Mouse (Mus musculus): ENCODE measurements around the gene Dync1li1. TPM values are rescaled to one million over a fixed set of nuclear protein-coding genes. Genes with fewer than 3 reads are reported as not detected.
"Not testable (repeated sequence)": the region's sequence is repeated elsewhere in the genome, so short reads cannot be mapped to it uniquely, and the experiment has no call there.

Dync1li1 gene
- polyA plus RNA-seq, 1 experiment from 2014 or later = 118 TPM

DNA sequence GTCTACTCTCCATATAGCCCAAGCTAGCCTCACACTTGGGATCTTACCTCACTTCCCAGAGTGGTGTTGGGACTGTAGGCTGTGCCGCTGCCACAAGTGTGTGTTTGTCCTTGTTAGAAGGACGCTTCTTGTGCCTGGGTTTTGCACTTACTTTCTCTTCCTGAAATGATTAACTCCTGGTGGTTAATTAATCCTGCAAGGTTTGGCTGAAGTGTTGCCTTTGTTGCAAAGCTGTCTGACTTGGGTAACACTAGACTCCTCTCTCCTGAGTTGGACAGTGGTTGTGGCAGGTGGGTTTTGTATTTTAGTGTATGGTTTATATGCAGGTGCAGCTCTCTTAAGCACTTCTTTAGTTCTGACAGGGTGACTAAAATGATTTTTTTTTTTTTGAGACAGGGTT is 12.4 kb downstream of the Dync1li1 start:
- no peaks in the 10 kb centered on the region for H3K9me3 ChIP-seq (replicated peaks; ENCODE audit: control insufficient read depth, low read length, poor library complexity, severe bottlenecking)
- H3K36me3 ChIP-seq (ENCODE audit: control insufficient read depth, insufficient read depth, low read length) = peaks cover 10% of the 10 kb centered on the region
- no peak overlapping the region for H3K27ac ChIP-seq (ENCODE audit: low read length)
- H3K4me2 ChIP-seq (ENCODE audit: low read length) = no peak overlapping the region
- no peaks in the 10 kb centered on the region for H3K4me1 ChIP-seq (ENCODE audit: control insufficient read depth, insufficient read depth, low read length)
- H3K4me3 ChIP-seq (ENCODE audit: low read depth, low read length) = no peak overlapping the region
- H3K27me3 ChIP-seq (ENCODE audit: control insufficient read depth, insufficient read depth, low read depth, low read length) = no peaks in the 10 kb centered on the region
- 95% methylated on average over 2 of the region's 2 CpGs for WGBS
- ATAC-seq = no peak
- H3K9ac ChIP-seq (ENCODE audit: low read depth, low read length) = no peak overlapping the region

DNA sequence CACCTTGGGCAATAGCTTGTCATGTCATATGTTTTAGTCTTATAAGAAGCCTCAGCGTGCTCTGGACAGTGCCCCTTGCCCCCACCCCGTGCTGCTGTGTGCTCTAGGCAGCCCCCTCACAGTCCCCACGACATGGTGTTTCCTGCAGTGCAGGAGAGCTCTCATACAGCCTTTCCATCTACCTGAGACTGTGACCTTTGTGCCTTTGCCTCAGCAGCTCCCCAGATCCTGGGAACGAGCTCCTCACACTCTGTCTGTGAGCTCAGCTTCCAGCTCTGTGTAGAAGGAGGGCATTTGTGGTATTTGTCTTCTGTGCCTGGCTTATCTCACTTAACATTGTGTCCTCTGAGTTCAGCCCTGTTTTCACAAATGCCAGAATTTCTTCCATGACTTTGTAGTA is 13.3 kb downstream of the Dync1li1 start:
- ATAC-seq = no peak
- no peaks in the 10 kb centered on the region for H3K27me3 ChIP-seq (ENCODE audit: control insufficient read depth, insufficient read depth, low read depth, low read length)
- WGBS = 90% methylated on average over 4 of the region's 4 CpGs
- H3K9ac ChIP-seq (ENCODE audit: low read depth, low read length) = no peak overlapping the region
- H3K4me2 ChIP-seq (ENCODE audit: low read length) = no peak overlapping the region
- peaks cover 16% of the 10 kb centered on the region for H3K36me3 ChIP-seq (ENCODE audit: control insufficient read depth, insufficient read depth, low read length)
- H3K9me3 ChIP-seq (replicated peaks; ENCODE audit: control insufficient read depth, low read length, poor library complexity, severe bottlenecking) = no peaks in the 10 kb centered on the region
- H3K27ac ChIP-seq (ENCODE audit: low read length) = no peak overlapping the region
- H3K4me1 ChIP-seq (ENCODE audit: control insufficient read depth, insufficient read depth, low read length) = no peaks in the 10 kb centered on the region
- no peak overlapping the region for H3K4me3 ChIP-seq (ENCODE audit: low read depth, low read length)

DNA sequence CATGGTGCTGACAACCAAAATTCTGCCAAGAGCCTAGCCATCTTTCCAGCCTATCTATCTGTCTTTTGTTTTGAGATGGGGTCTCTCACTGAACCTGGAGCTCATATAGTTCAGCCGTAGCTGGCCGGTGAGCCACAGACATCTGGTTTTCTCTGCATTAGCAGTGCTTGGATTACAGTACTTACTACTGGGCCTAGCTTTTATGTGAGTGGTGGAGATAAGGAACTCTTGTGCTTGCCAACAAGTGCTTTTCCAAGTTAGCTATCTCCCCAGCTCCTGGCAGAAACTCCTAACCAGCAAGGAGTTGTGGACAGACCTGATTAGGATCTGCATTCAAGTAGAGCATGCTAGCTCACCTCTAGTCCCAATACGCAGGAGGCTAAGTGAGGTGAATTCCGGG is 19.2 kb downstream of the Dync1li1 start:
- Histone ChIP-seq H3K27ac (ENCODE audit: low read length) (no peak overlapping the region), H3K4me3 (ENCODE audit: low read depth, low read length) (no peak overlapping the region), H3K9ac (ENCODE audit: low read depth, low read length) (no peak overlapping the region), H3K9me3 (replicated peaks; ENCODE audit: control insufficient read depth, low read length, poor library complexity, severe bottlenecking) (no peaks in the 10 kb centered on the region), H3K4me2 (ENCODE audit: low read length) (no peak overlapping the region), H3K27me3 (ENCODE audit: control insufficient read depth, insufficient read depth, low read depth, low read length) (no peaks in the 10 kb centered on the region), H3K36me3 (ENCODE audit: control insufficient read depth, insufficient read depth, low read length) (peaks cover 24% of the 10 kb centered on the region), H3K4me1 (ENCODE audit: control insufficient read depth, insufficient read depth, low read length) (no peaks in the 10 kb centered on the region)
- WGBS = 97% methylated on average over 4 of the region's 4 CpGs
- ATAC-seq = no peak

DNA sequence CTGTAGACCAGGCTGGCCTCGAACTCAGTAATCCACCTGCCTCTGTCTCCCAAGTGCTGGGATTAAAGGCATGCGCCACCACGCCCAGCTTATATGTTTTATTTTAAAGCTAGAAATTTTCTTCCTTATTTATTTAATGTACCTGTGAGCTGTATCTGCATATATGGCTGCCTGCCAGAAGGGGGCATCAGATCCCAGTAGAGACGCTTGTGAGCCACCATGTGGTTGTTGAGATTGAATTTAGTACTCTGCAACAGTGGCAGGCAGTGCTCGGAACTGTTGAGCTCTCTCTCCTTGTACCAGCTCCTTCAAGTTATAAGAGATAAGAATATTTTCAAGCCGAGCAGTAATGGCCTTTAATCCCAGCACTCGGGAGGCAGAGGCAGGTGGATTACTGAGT is 21.8 kb downstream of the Dync1li1 start:
- no peaks in the 10 kb centered on the region for H3K9me3 ChIP-seq (replicated peaks; ENCODE audit: control insufficient read depth, low read length, poor library complexity, severe bottlenecking)
- H3K4me1 ChIP-seq (ENCODE audit: control insufficient read depth, insufficient read depth, low read length) = no peaks in the 10 kb centered on the region
- no peak for ATAC-seq
- no peak overlapping the region for H3K27ac ChIP-seq (ENCODE audit: low read length)
- H3K36me3 ChIP-seq (ENCODE audit: control insufficient read depth, insufficient read depth, low read length) = peaks cover 35% of the 10 kb centered on the region
- no peak overlapping the region for H3K4me2 ChIP-seq (ENCODE audit: low read length)
- H3K4me3 ChIP-seq (ENCODE audit: low read depth, low read length) = no peak overlapping the region
- no peak overlapping the region for H3K9ac ChIP-seq (ENCODE audit: low read depth, low read length)
- WGBS = 75% methylated on average over 7 of the region's 7 CpGs
- H3K27me3 ChIP-seq (ENCODE audit: control insufficient read depth, insufficient read depth, low read depth, low read length) = no peaks in the 10 kb centered on the region

DNA sequence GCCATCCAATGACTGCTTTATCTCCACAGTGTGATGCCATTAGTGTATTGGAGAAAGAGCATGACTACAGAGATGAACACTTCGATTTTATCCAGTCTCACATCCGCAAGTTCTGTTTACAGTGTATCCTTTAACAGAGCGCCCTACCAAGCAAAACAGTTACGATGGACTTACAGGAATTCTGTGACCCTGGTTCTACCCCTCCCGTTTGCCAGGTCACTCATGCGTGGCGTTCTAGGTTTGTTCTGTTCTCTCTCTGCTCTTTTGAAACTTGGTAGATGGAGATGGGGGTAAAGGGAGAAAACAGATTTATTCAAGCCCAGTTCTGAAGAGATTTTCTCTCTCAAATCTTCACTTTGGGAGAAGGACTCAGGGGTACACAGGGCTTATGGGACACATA is 24.9 kb downstream of the Dync1li1 start:
- no peaks in the 10 kb centered on the region for H3K9me3 ChIP-seq (replicated peaks; ENCODE audit: control insufficient read depth, low read length, poor library complexity, severe bottlenecking)
- ATAC-seq = no peak
- no peak overlapping the region for H3K4me2 ChIP-seq (ENCODE audit: low read length)
- H3K27me3 ChIP-seq (ENCODE audit: control insufficient read depth, insufficient read depth, low read depth, low read length) = no peaks in the 10 kb centered on the region
- H3K36me3 ChIP-seq (ENCODE audit: control insufficient read depth, insufficient read depth, low read length) = peaks cover 36% of the 10 kb centered on the region
- WGBS = 92% methylated on average over 7 of the region's 7 CpGs
- no peak overlapping the region for H3K27ac ChIP-seq (ENCODE audit: low read length)
- H3K9ac ChIP-seq (ENCODE audit: low read depth, low read length) = no peak overlapping the region
- H3K4me3 ChIP-seq (ENCODE audit: low read depth, low read length) = no peak overlapping the region
- H3K4me1 ChIP-seq (ENCODE audit: control insufficient read depth, insufficient read depth, low read length) = no peaks in the 10 kb centered on the region

DNA sequence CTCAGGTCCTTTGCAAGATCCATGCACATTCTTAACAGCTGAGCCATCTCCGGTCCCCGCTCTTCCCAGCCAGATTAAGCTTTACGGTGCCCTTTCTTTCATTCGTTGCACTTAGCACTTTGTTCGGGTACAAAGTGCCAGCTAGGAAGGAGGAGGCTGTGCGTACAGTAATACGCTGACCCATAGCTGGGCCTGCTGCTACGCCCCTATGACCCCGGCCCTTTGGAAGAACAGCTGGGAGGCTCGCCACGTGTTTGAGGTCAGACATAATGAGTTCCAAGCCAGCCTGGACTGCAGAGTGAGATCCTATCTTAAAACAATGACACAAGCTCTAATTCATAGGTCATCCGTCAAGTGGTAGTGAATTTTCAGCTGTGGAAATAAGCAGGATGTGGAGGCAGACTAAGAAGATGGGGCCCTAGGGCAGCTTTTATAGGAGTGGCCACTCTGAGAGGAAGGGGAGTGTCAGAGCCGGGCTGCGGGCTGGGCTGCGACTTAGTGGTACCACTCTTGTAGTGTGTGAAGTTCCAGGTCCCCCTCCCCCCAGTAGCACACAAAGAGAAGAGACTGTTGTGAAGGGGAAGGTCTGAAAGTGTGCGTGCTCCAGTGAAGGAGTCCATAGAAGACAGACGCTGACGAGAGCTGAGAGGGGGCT is 28.2 kb downstream of the Dync1li1 start:
- 86% methylated on average over 18 of the region's 18 CpGs for WGBS
- peaks cover 52% of the 10 kb centered on the region for H3K36me3 ChIP-seq (ENCODE audit: control insufficient read depth, insufficient read depth, low read length)

DNA sequence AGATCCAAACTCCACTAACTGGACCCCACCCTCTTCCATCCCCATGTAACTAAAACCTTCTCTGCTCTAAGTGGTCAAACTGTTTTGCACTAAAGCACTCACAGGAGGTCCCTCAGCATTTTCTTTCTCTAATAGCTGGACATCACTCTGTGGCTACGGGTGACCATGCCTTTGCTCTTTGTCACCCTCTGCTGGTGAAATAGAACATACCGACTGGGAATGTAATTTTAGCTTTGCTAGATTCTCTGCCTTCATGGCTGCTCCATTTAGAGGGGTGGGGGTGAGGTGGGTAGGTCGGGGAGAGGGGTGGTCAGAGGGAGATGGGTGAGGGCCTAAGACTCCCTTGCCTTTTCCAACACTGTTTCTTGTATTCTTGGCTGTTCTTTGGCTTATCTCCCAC is 38.7 kb downstream of the Dync1li1 start:
- Histone ChIP-seq H3K9me3 (replicated peaks; ENCODE audit: control insufficient read depth, low read length, poor library complexity, severe bottlenecking) (no peaks in the 10 kb centered on the region), H3K36me3 (ENCODE audit: control insufficient read depth, insufficient read depth, low read length) (peaks cover 19% of the 10 kb centered on the region), H3K4me1 (ENCODE audit: control insufficient read depth, insufficient read depth, low read length) (peaks cover 7% of the 10 kb centered on the region), H3K27me3 (ENCODE audit: control insufficient read depth, insufficient read depth, low read depth, low read length) (no peaks in the 10 kb centered on the region), H3K27ac (ENCODE audit: low read length) (no peak overlapping the region), H3K9ac (ENCODE audit: low read depth, low read length) (no peak overlapping the region), H3K4me3 (ENCODE audit: low read depth, low read length) (no peak overlapping the region), H3K4me2 (ENCODE audit: low read length) (no peak overlapping the region)
- 3% methylated on average over 3 of the region's 3 CpGs for WGBS
- ATAC-seq = no peak

More for the DNA sequence above, 28.2 kb downstream of the Dync1li1 start:
- H3K9ac ChIP-seq (ENCODE audit: low read depth, low read length) = no peak overlapping the region
- H3K9me3 ChIP-seq (replicated peaks; ENCODE audit: control insufficient read depth, low read length, poor library complexity, severe bottlenecking) = no peaks in the 10 kb centered on the region
- no peak for ATAC-seq
- no peaks in the 10 kb centered on the region for H3K4me1 ChIP-seq (ENCODE audit: control insufficient read depth, insufficient read depth, low read length)
- H3K4me3 ChIP-seq (ENCODE audit: low read depth, low read length) = no peak overlapping the region
- no peak overlapping the region for H3K4me2 ChIP-seq (ENCODE audit: low read length)
- no peak overlapping the region for H3K27ac ChIP-seq (ENCODE audit: low read length)
- H3K27me3 ChIP-seq (ENCODE audit: control insufficient read depth, insufficient read depth, low read depth, low read length) = no peaks in the 10 kb centered on the region

DNA sequence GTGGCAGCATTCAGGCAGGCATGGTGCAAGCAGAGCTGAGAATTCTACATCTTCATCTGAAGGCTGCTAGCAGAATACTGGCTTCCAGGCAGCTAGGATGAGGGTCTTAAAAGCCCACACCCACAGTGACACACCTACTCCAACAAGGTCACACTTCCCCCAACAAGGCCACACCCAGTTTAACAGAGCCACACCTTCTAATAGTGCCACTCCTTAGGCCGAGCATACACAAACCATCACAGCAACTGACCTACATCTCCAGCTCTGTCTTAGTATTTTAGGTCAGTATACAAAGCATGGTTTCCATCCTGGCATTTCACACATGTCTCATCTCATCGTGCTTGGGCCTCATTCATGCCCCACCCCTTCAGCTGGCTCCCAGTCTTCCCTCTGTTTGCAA is 39.8 kb downstream of the Dync1li1 start:
- 68% methylated on average over 2 of the region's 2 CpGs for WGBS
- not testable (repeated sequence) for H3K27ac ChIP-seq (ENCODE audit: low read length); H3K9me3 ChIP-seq (replicated peaks; ENCODE audit: control insufficient read depth, low read length, poor library complexity, severe bottlenecking); H3K27me3 ChIP-seq (ENCODE audit: control insufficient read depth, insufficient read depth, low read depth, low read length); H3K36me3 ChIP-seq (ENCODE audit: control insufficient read depth, insufficient read depth, low read length); H3K9ac ChIP-seq (ENCODE audit: low read depth, low read length); H3K4me3 ChIP-seq (ENCODE audit: low read depth, low read length); H3K4me2 ChIP-seq (ENCODE audit: low read length); ATAC-seq
- H3K4me1 ChIP-seq (ENCODE audit: control insufficient read depth, insufficient read depth, low read length) = peaks cover 13% of the 10 kb centered on the region

DNA sequence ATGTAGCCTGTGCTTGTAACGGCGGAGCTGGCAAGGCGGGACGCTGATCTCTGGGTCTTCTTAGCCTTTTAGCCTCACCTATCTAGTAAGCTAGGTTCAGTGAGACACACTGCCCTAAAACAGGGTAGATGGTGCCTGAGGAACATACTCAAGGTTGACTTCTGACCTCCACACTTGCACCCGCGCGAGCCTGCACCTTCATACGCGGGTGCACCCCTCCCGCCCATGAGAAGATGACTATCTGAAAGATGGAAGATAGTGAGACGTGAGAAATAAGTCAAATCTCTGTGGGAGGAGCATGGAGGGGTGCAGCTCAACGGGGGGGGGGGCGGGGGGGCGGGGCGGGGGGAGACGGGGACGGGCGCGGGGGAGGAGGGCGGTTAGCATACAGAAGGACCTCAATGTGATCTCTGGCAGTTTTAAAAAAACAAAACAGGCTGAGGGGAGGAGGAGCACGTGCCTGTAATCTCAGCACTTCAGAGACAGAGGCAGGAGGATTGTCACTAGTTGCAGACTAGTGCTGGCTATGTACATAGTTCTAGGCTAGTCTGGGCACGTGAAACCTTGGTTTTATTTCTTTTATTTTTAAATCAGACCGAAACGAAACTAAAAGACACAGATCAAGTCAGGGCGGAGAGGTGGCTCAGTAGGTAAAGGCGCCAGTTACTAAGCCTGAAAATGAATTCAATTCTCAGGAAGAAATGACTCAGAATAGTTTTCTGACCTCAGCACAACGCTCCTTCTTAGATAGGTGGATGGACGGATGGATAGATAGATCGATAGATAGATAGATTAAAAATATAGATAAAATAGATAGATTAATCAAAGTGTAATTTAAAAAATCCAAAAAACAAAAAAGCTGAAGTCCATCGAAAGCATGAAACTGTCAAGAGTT is 41.6 kb downstream of the Dync1li1 start:
- H3K27me3 ChIP-seq (ENCODE audit: control insufficient read depth, insufficient read depth, low read depth, low read length) = no peaks in the 10 kb centered on the region
- H3K9me3 ChIP-seq (replicated peaks; ENCODE audit: control insufficient read depth, low read length, poor library complexity, severe bottlenecking) = no peaks in the 10 kb centered on the region
- 49% methylated on average over 24 of the region's 30 CpGs for WGBS
- H3K4me1 ChIP-seq (ENCODE audit: control insufficient read depth, insufficient read depth, low read length) = peaks cover 13% of the 10 kb centered on the region
- no peak overlapping the region for H3K9ac ChIP-seq (ENCODE audit: low read depth, low read length)
- no peak for ATAC-seq
- H3K4me3 ChIP-seq (ENCODE audit: low read depth, low read length) = peak overlapping the region; percentile 90
- no peak overlapping the region for H3K27ac ChIP-seq (ENCODE audit: low read length)
- peak overlapping the region; percentile 62 for H3K4me2 ChIP-seq (ENCODE audit: low read length)
- no peaks in the 10 kb centered on the region for H3K36me3 ChIP-seq (ENCODE audit: control insufficient read depth, insufficient read depth, low read length)
